In the genomic region with DNA sequence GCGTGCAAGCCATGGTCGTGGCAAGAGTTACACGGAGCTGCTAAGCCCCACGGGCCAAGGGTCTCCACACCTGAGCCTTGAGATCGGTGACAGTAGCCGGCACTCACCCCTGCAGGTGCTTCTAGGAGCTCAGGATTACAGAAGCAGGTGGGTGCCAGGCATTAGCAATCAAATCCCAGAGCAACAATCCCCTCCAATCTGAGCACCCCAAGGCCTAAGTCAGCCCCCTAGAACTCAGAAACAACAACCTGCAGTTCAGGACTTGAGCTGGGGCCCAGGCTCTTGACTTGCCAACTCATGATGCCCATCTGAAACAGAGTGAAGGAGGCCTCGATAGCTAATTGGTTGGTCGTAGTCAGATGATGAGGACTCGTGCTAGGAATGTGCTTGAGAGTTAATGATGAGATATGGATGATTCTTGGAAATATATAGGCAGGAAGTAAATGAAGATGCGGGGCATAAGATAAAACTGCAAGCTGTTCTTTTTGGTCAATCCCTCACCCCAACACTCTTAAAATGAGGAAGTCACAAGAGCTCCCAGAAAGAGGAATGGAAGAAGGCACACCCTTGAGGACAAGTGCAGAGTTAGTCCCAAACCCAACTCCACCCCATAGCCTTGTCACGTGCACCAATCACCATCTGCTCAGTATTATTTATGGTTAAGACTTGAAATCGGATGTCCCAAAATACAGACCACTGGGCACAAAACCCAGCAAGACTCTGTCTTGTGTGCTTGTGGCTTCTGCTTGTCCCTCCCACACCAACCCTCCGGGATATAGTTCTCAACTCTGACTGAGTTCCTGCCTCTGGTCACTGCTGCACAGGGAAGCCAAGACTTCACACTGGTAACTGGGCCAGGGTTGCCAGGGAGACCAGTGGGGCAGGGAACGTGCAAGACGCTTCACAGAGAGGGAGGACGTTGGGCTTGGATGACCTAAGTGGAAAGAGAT, we compare ENCODE assay signal across 13 mouse cellular contexts. TPM values are rescaled to one million over a fixed set of nuclear protein-coding genes. Genes with fewer than 3 reads are reported as not detected.
DNase-seq lines count a peak whose midpoint lies in the region; ATAC-seq and TF ChIP-seq lines count a peak whose summit lies in the region.
"Had no signal": no experiment of that assay in that cellular context is flagged by ENCODE, and none has a peak within 500 bp of the region (broad histone marks: within the 10 kb centered on the region; RNA-seq: fewer than 3 reads in every experiment).

No protein-coding gene starts in this region.

- DNase-seq in gastrocnemius, adult 2 months = peak; percentile 30
- DNase-seq in gastrocnemius, adult 8-10 months (ENCODE audit: low spot score in 2 of 2) = no peak
- DNase-seq in lung, postnatal 0 days (ENCODE audit: low spot score) = peak; percentile 13
- DNase-seq in lung, postnatal 14 days = no peak
- DNase-seq in c-Kit-positive CD71-negative TER-119-negative erythroid progenitor cells, embryonic 14.5 days (ENCODE audit: low read depth) = peak; percentile 31
- DNase-seq in monocyte, adult 2 months (ENCODE audit: low read depth in 1 of 2, low spot score in 2 of 2) = peak; percentile 39 to 47
- no peak for DNase-seq in forebrain, embryonic 11.5 days (ENCODE audit: low spot score)
- no peak for DNase-seq in frontal cortex, adult 2 months (ENCODE audit: extremely low spot score in 1 of 2, low spot score in 1 of 2)
- DNase-seq: cerebellum, adult 8-10 months; thymus, postnatal 25 days had no signal

- ATAC-seq in lung, postnatal 0 days = no peak; the same call in 1 of the 2 replicates
- ATAC-seq in forebrain, embryonic 11.5 days (replicated peaks; ENCODE audit: low FRiP score) = no peak
- ATAC-seq: intestine, postnatal 0 days had no signal

- no peaks in the 10 kb centered on the region for H3K27me3 ChIP-seq in lung, postnatal 0 days (replicated peaks; ENCODE audit: insufficient read depth, low read length)
- H3K27me3 ChIP-seq in forebrain, embryonic 11.5 days (ENCODE audit: control insufficient read depth, insufficient read depth, low read length) = no peaks in the 10 kb centered on the region

- no peaks in the 10 kb centered on the region for H3K4me1 ChIP-seq in lung, postnatal 0 days (ENCODE audit: insufficient read depth, low read depth, low read length)
- no peaks in the 10 kb centered on the region for H3K4me1 ChIP-seq in forebrain, embryonic 11.5 days (replicated peaks; ENCODE audit: control insufficient read depth, insufficient read depth, low read length)
- H3K4me1 ChIP-seq: forebrain, embryonic 12.5 days had no signal

- intact Hi-C loops in gastrocnemius, adult 2 months (cut with DNase I) = no loop called here

- H3K4me2 ChIP-seq in lung, postnatal 0 days (replicated peaks; ENCODE audit: low read depth, low read length) = no peak overlapping the region
- H3K4me2 ChIP-seq in forebrain, embryonic 11.5 days (ENCODE audit: low read depth, low read length, severe bottlenecking) = no peak overlapping the region
- H3K4me2 ChIP-seq: forebrain, embryonic 12.5 days had no signal

- no peak overlapping the region for H3K27ac ChIP-seq in gastrocnemius, adult 2 months
- no peak overlapping the region for H3K27ac ChIP-seq in lung, postnatal 0 days (ENCODE audit: low read length)
- H3K27ac ChIP-seq in forebrain, embryonic 11.5 days (ENCODE audit: low read depth, low read length) = no peak overlapping the region
- H3K27ac ChIP-seq: forebrain, embryonic 12.5 days; limb, embryonic 10.5 days had no signal

- H3K9me3 ChIP-seq in lung, postnatal 0 days (ENCODE audit: low read length) = no peaks in the 10 kb centered on the region
- H3K9me3 ChIP-seq in forebrain, embryonic 11.5 days (ENCODE audit: control insufficient read depth, low read length) = no peaks in the 10 kb centered on the region
- H3K9me3 ChIP-seq: forebrain, embryonic 12.5 days; limb, embryonic 10.5 days had no signal

- H3K9ac ChIP-seq in lung, postnatal 0 days (replicated peaks; ENCODE audit: low read depth) = no peak overlapping the region
- no peak overlapping the region for H3K9ac ChIP-seq in forebrain, embryonic 11.5 days (ENCODE audit: low read length)
- H3K9ac ChIP-seq: forebrain, embryonic 12.5 days had no signal

- TF ChIP-seq EP300 in lung, postnatal 0 days (IDR thresholded peaks at IDR 0.05) = no peak

- 64% methylated on average over 16 of the region's 16 CpGs for WGBS in lung, postnatal 0 days
- 71% methylated on average over 16 of the region's 16 CpGs for WGBS in forebrain, embryonic 11.5 days

- no peak for TF ChIP-seq CTCF in gastrocnemius, adult 2 months (IDR thresholded peaks at IDR 0.05)
- TF ChIP-seq CTCF in lung, postnatal 0 days (IDR thresholded peaks at IDR 0.05) = no peak

- H3K4me3 ChIP-seq in gastrocnemius, adult 2 months = peak overlapping the region; percentile 44
- H3K4me3 ChIP-seq in lung, postnatal 0 days (ENCODE audit: low read depth, low read length) = no peak overlapping the region
- no peak overlapping the region for H3K4me3 ChIP-seq in forebrain, embryonic 11.5 days (ENCODE audit: low read depth, low read length)
- H3K4me3 ChIP-seq: forebrain, embryonic 12.5 days; limb, embryonic 10.5 days had no signal

- no peaks in the 10 kb centered on the region for H3K36me3 ChIP-seq in lung, postnatal 0 days (ENCODE audit: insufficient read depth, low read length)
- no peaks in the 10 kb centered on the region for H3K36me3 ChIP-seq in forebrain, embryonic 11.5 days (ENCODE audit: control insufficient read depth, insufficient read depth, low read length)
- H3K36me3 ChIP-seq: forebrain, embryonic 12.5 days; limb, embryonic 10.5 days had no signal

RNA-seq across cellular contexts. Expression of a gene that starts 10.2 kb away (rescaled TPM):
- 1 to 10 TPM; 2.1 to 2.7 TPM for total RNA-seq in gastrocnemius, adult 2 months (2021)
- 1 to 10 TPM; 1.6 to 3.6 (median 2.8) TPM for total RNA-seq in gastrocnemius, adult 8-10 months (2022)
- polyA plus RNA-seq in lung, postnatal 0 days (2015; fragmentation: Nextera tagmentation; extraction: Ambion mirVana) = 0.54 and 0.70 TPM in 2 replicates
- polyA plus RNA-seq in forebrain, embryonic 11.5 days (2014; fragmentation: Nextera tagmentation; extraction: Ambion mirVana) = 0.44 TPM in 1 of 2 replicates, not detected in the other
- polyA plus RNA-seq in frontal cortex, adult 2 months (2012; rRNA removed) = 0.90 and 2.4 TPM in 2 replicates
- polyA plus RNA-seq: limb, embryonic 10.5 days had no signal

RNA-seq across cellular contexts. Expression of a gene that starts 36.1 kb away (rescaled TPM):
- total RNA-seq in gastrocnemius, adult 2 months (2021) = 1 to 10 TPM in 1 of 2 experiments, under 1 TPM in 1; 0.94 to 3.3 TPM
- total RNA-seq in gastrocnemius, adult 8-10 months (2022) = 1 to 10 TPM in 2 of 4 experiments, under 1 TPM in 2; 0.60 to 2.0 (median 0.94) TPM
- 0.90 and 1.2 TPM in 2 replicates for polyA plus RNA-seq in lung, postnatal 0 days (2015; fragmentation: Nextera tagmentation; extraction: Ambion mirVana)
- not detected in 2 replicates for polyA plus RNA-seq in forebrain, embryonic 11.5 days (2014; fragmentation: Nextera tagmentation; extraction: Ambion mirVana)
- polyA plus RNA-seq in frontal cortex, adult 2 months (2012; rRNA removed) = 0.42 and 0.92 TPM in 2 replicates
- polyA plus RNA-seq: forebrain, embryonic 12.5 days had no signal

RNA-seq across cellular contexts. Expression of a gene that starts 46.3 kb away (rescaled TPM):
- total RNA-seq in gastrocnemius, adult 2 months (2021) = not detected
- total RNA-seq in gastrocnemius, adult 8-10 months (2022) = under 1 TPM in 2 of 4 experiments, not detected in 2; 0.27 to 0.46 TPM
- polyA plus RNA-seq in lung, postnatal 0 days (2015; fragmentation: Nextera tagmentation; extraction: Ambion mirVana) = 7.9 TPM in 2 replicates
- polyA plus RNA-seq in forebrain, embryonic 11.5 days (2014; fragmentation: Nextera tagmentation; extraction: Ambion mirVana) = 0.91 and 1.0 TPM in 2 replicates
- polyA plus RNA-seq in frontal cortex, adult 2 months (2012; rRNA removed) = 45.9 and 48.3 TPM in 2 replicates

RNA-seq across cellular contexts. Expression of a gene that starts 54.6 kb away (rescaled TPM):
- under 1 TPM; 0.28 to 0.67 TPM for total RNA-seq in gastrocnemius, adult 2 months (2021)
- total RNA-seq in gastrocnemius, adult 8-10 months (2022) = under 1 TPM; 0.13 to 0.89 (median 0.35) TPM
- polyA plus RNA-seq in lung, postnatal 0 days (2015; fragmentation: Nextera tagmentation; extraction: Ambion mirVana) = 4.5 and 6.0 TPM in 2 replicates
- polyA plus RNA-seq in forebrain, embryonic 11.5 days (2014; fragmentation: Nextera tagmentation; extraction: Ambion mirVana) = 14.6 and 15.8 TPM in 2 replicates
- polyA plus RNA-seq in frontal cortex, adult 2 months (2012; rRNA removed) = 5.5 and 7.7 TPM in 2 replicates

Comparison
In these comparisons a context has a peak if more than half of its experiments do, and no peak if none do; other contexts are left out.
1. DNase-seq: peak in gastrocnemius, adult 2 months (single experiment), lung, postnatal 0 days (single experiment), c-Kit-positive CD71-negative TER-119-negative erythroid progenitor cells, embryonic 14.5 days (single experiment) and monocyte, adult 2 months (2 of 2); none in gastrocnemius, adult 8-10 months (0 of 2), lung, postnatal 14 days (single experiment), forebrain, embryonic 11.5 days (single experiment) and frontal cortex, adult 2 months (0 of 2).